Mouse (Mus musculus): ENCODE measurements at regions not wholly inside any gene's neighbourhood (a gene's known extent, or its start where the extent isn't known, plus 50 kb on each side); places are given as distances from the start of the nearest gene placed in this dataset.

DNA sequence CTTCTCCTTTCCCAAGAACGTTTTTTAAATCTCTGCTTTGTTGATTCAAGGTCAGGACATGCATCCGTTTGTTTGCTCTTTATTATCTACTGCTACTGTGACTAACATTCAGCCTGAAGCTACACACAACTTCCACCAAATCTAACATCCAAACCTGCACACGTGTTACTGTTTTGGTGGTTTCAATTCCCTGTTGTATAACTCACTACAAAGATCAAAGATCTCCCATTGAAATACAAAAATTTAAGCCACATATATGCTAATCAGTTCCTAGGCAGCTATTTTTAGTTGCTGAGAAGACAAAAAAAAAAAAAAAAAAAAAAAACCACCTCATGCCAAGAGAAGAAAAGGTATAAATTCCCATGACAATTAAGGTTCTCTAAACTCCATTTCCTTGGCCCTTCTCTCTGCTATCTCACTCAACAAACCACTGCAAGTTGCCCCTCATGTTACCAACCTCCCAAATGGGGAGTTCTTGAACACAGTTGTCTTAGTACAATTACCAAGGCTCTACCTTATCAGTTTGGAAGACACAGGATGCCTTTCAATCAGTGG, 312.0 kb upstream of the Meis1 start:
- TF ChIP-seq CTCF (IDR thresholded peaks at IDR 0.05; ENCODE audit: low read depth) (no peak), EP300 (IDR thresholded peaks at IDR 0.05; ENCODE audit: low read depth) (no peak)

Data from liver, embryonic 14.5 days (tissue).